Mouse (Mus musculus): ENCODE data around the gene Esyt3. TPM values are rescaled to one million over a fixed set of nuclear protein-coding genes. Genes with fewer than 3 reads are reported as not detected.

The Esyt3 gene
- total RNA-seq, 2 experiments from 2014 or later, result not detected

Other genes with a start within 250 kb of the Esyt3 start
- 1 to 10 TPM; 5.1 to 5.2 TPM for gene Pik3cb, start 217.9 kb downstream of the Esyt3 start, total RNA-seq (2021)
- gene Faiml, start 121.3 kb downstream of the Esyt3 start, total RNA-seq (2021), result not detected
- 1 to 10 TPM; 2.0 to 3.1 TPM for gene Cep70, start 115.2 kb downstream of the Esyt3 start, total RNA-seq (2021)
- gene Mras, start 78.8 kb upstream of the Esyt3 start, total RNA-seq (2021), result 1 to 10 TPM; 4.0 to 5.1 TPM
- gene Nme9, start 92.9 kb upstream of the Esyt3 start, total RNA-seq (2021), result not detected
- gene Armc8, start 210.3 kb upstream of the Esyt3 start, total RNA-seq (2021), result 10 to 100 TPM; 22.0 to 25.2 TPM
- gene Dbr1, start 217.2 kb upstream of the Esyt3 start, total RNA-seq (2021), result 1 to 10 TPM; 2.6 to 5.6 TPM

Data from gastrocnemius, postnatal 36 days (tissue).